Mouse (Mus musculus) C2C12 (cell line): Measurements from ENCODE around the gene Exoc4. TPM values are rescaled to one million over a fixed set of nuclear protein-coding genes. Genes with fewer than 3 reads are reported as not detected.

Source experiments
- H3K27me3 ChIP-seq: one replicate; pipeline ENCODE4 v1.6.1; 2011; ENCODE audit not compliant: control insufficient read depth, insufficient read depth, insufficient read length
- H3K36me3 ChIP-seq: one replicate; pipeline ENCODE4 v1.6.1; 2011; ENCODE audit not compliant: control insufficient read depth, insufficient read depth
- H3K4me3 ChIP-seq: one replicate; pipeline ENCODE4 v1.5.1; 2011; ENCODE audit warnings: mild to moderate bottlenecking, control low read depth; ENCODE audit not compliant: poor library complexity, insufficient read depth, severe bottlenecking
- H3K79me2 ChIP-seq: one replicate; pipeline ENCODE4 v1.6.1; 2011; ENCODE audit not compliant: control insufficient read depth, insufficient read depth
- H3K79me3 ChIP-seq: one replicate; pipeline ENCODE4 v1.6.1; 2011; ENCODE audit warnings: low read depth, control low read depth
- H3ac ChIP-seq: one replicate; pipeline ENCODE3; 2011; ENCODE audit warnings: low read depth; ENCODE audit not compliant: control insufficient read depth, insufficient read length
- CEBPB ChIP-seq: IDR thresholded peaks from one replicate; pipeline ENCODE4 v1.6.1; 2011; ENCODE audit warnings: low read depth, mild to moderate bottlenecking, control low read depth, moderate library complexity
- CTCF ChIP-seq: IDR thresholded peaks from one replicate; pipeline ENCODE4 v1.5.1; 2011; ENCODE audit not compliant: control insufficient read depth, insufficient read depth, insufficient read length
- FOSL1 ChIP-seq: IDR thresholded peaks from one replicate; pipeline ENCODE4 v1.8.0; 2011; ENCODE audit warnings: mild to moderate bottlenecking, low read length; ENCODE audit not compliant: poor library complexity, insufficient read depth, severe bottlenecking
- MAX ChIP-seq: IDR thresholded peaks from one replicate; pipeline ENCODE4 v1.6.1; 2011; ENCODE audit warnings: mild to moderate bottlenecking, control low read depth
- MYOD1 ChIP-seq: IDR thresholded peaks from one replicate; pipeline ENCODE4 v1.6.1; 2011; ENCODE audit warnings: low read depth; ENCODE audit not compliant: control insufficient read depth, insufficient read length
- MYOG ChIP-seq: IDR thresholded peaks from one replicate; pipeline ENCODE4 v1.6.1; 2011; ENCODE audit not compliant: control insufficient read depth, insufficient read length; ENCODE audit errors: extremely low read depth
- USF1 ChIP-seq: IDR thresholded peaks from one replicate; pipeline ENCODE4 v1.6.1; 2011; ENCODE audit warnings: low read depth, mild to moderate bottlenecking, control low read depth, moderate library complexity
- polyA plus RNA-seq: library from polyadenylated mRNA; unstranded; fragments of >200 nt; fragmentation: generic; extraction: Trizol; gene quantifications from one replicate; pipeline ENCODE4 v1.2.1, GENCODE M21; 2012; ENCODE audit warnings: missing spikeins

Exoc4 gene
- polyA plus RNA-seq, 1 experiment: 20.6 TPM

GRCm38 (mm10) chr6:33263950-33264349, 15.1 kb downstream of the Exoc4 start:
- Histone ChIP-seq H3K79me3 (peaks cover 10% of the 10 kb centered on the region), H3K79me2 (peaks cover 32% of the 10 kb centered on the region), H3K27me3 (no peaks in the 10 kb centered on the region), H3K36me3 (peaks cover 29% of the 10 kb centered on the region), H3ac (no peak overlapping the region), H3K4me3 (no peak overlapping the region)
- TF ChIP-seq MYOG: no peak
- no peak for TF ChIP-seq FOSL1
- no peak for TF ChIP-seq CTCF
- no peak for TF ChIP-seq USF1
- TF ChIP-seq MYOD1: no peak
- TF ChIP-seq CEBPB: no peak
- TF ChIP-seq MAX: no peak

GRCm38 (mm10) chr6:33264388-33264787, 15.5 kb downstream of the Exoc4 start:
- TF ChIP-seq MYOD1 (no peak), MYOG (no peak), CTCF (no peak), MAX (no peak), FOSL1 (no peak), CEBPB (no peak), USF1 (no peak)
- Histone ChIP-seq H3K27me3 (no peaks in the 10 kb centered on the region), H3K79me3 (peaks cover 9% of the 10 kb centered on the region), H3K4me3 (no peak overlapping the region), H3K36me3 (peaks cover 29% of the 10 kb centered on the region), H3ac (no peak overlapping the region), H3K79me2 (peaks cover 29% of the 10 kb centered on the region)

- Histone ChIP-seq H3K79me2 (peaks cover 16% of the 10 kb centered on the region), H3K79me3 (peaks cover 4% of the 10 kb centered on the region), H3K4me3 (no peak overlapping the region), H3K36me3 (peaks cover 36% of the 10 kb centered on the region), H3ac (no peak overlapping the region), H3K27me3 (no peaks in the 10 kb centered on the region)
- TF ChIP-seq CEBPB (no peak), CTCF (no peak), MYOG (no peak), USF1 (no peak), MYOD1 (no peak), FOSL1 (no peak), MAX (no peak)
These were observed 18.7 kb downstream of the Exoc4 start for GRCm38 (mm10) chr6:33267571-33267970.

GRCm38 (mm10) chr6:33283523-33283922, 34.6 kb downstream of the Exoc4 start:
- no peak overlapping the region for H3ac ChIP-seq
- TF ChIP-seq MYOG (no peak), MYOD1 (no peak), CTCF (no peak), MAX (no peak), USF1 (no peak), FOSL1 (no peak), CEBPB (no peak)
- H3K4me3 ChIP-seq: no peak overlapping the region

GRCm38 (mm10) chr6:33283936-33284335, 35.1 kb downstream of the Exoc4 start:
- H3K79me2 ChIP-seq: peaks cover 43% of the 10 kb centered on the region
- no peaks in the 10 kb centered on the region for H3K27me3 ChIP-seq
- H3K4me3 ChIP-seq: no peak overlapping the region
- peaks cover 11% of the 10 kb centered on the region for H3K79me3 ChIP-seq
- no peaks in the 10 kb centered on the region for H3K36me3 ChIP-seq
- TF ChIP-seq CEBPB (no peak), MAX (no peak), USF1 (no peak), CTCF (no peak), FOSL1 (no peak), MYOD1 (no peak), MYOG (no peak)
- no peak overlapping the region for H3ac ChIP-seq

More at GRCm38 (mm10) chr6:33283523-33283922, 34.6 kb downstream of the Exoc4 start:
- H3K79me3 ChIP-seq: peaks cover 11% of the 10 kb centered on the region
- H3K79me2 ChIP-seq: peaks cover 39% of the 10 kb centered on the region
- H3K27me3 ChIP-seq: no peaks in the 10 kb centered on the region
- no peaks in the 10 kb centered on the region for H3K36me3 ChIP-seq

- Histone ChIP-seq H3K36me3 (no peaks in the 10 kb centered on the region), H3K4me3 (no peak overlapping the region), H3K79me3 (peaks cover 9% of the 10 kb centered on the region), H3ac (no peak overlapping the region), H3K79me2 (peaks cover 41% of the 10 kb centered on the region), H3K27me3 (no peaks in the 10 kb centered on the region)
- no peak for TF ChIP-seq CEBPB
- no peak for TF ChIP-seq MYOG
- no peak for TF ChIP-seq USF1
- TF ChIP-seq MYOD1: no peak
- no peak for TF ChIP-seq FOSL1
- no peak for TF ChIP-seq CTCF
- TF ChIP-seq MAX: no peak
These were observed 37.5 kb downstream of the Exoc4 start for GRCm38 (mm10) chr6:33286376-33286775.
